Mouse (Mus musculus) bone marrow macrophage, adult 2 months (primary cell): Measurements from ENCODE around the gene Arfgap3.

Experiments used
- CTCF ChIP-seq: IDR thresholded peaks from 2 replicates; pipeline ENCODE4 v1.5.1; 2012; ENCODE audit warnings: low read depth, mild to moderate bottlenecking, low read length, moderate library complexity
- POLR2A ChIP-seq: IDR thresholded peaks from 2 replicates; pipeline ENCODE4 v1.6.1; 2012; ENCODE audit warnings: mild to moderate bottlenecking, low read depth, low read length, borderline replicate concordance

DNA sequence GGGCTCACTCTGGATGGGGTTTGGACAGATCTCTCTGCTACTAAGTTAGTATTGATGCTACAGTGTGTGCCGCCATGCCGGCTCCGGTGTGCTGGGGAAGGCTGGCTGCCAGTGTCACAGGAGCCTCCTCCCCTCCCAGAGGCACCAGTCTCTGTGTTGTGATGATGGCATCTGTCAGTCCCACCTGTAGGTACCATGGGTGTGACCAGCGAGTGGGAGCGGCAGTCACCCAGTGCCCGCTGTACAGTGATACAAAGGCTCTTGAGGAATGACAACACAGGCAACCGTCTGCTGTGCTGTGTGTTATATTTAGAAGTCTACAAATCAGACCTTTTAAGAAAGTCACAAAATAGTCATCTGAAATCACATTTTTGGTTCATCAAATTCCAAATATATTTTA lies 50.6 kb downstream of the Arfgap3 start:
- no peak for TF ChIP-seq POLR2A
- TF ChIP-seq CTCF, result no peak
